Comparison of ENCODE assay signal across 12 mouse cellular contexts in the genomic region with DNA sequence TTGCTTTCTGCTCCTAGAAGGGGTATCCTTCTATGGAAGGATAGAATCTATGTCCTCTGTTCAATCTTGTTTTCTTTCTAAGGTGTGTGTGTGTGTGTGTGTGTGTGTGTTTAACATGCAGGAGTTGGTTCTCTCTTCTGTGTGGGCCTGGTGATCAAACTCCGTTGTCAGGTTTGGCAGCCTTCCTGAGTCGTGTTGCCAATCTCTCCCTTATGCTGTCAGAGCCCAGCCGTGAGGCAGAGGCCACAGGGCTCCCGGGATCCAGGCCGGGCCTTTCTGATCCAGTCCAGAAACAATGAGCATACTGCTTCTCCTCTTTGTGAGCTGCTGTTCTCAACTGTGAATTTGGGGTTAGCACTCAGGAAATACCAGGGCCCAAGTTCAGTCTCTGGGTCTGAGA. TPM values are rescaled to one million over a fixed set of nuclear protein-coding genes. Genes with fewer than 3 reads are reported as not detected.
DNase-seq lines count a peak whose midpoint lies in the region; ATAC-seq and TF ChIP-seq lines count a peak whose summit lies in the region.
"Had no signal": no experiment of that assay in that cellular context is flagged by ENCODE, and none has a peak within 500 bp of the region (broad histone marks: within the 10 kb centered on the region; RNA-seq: fewer than 3 reads in every experiment).

No protein-coding gene starts in this region.

- peaks cover 79% of the 10 kb centered on the region for H3K36me3 ChIP-seq in forebrain, embryonic 10.5 days (replicated peaks)
- H3K36me3 ChIP-seq in hindbrain, postnatal 0 days (ENCODE audit: insufficient read depth, low read length), result peaks cover 11% of the 10 kb centered on the region; the same call in 1 of the 2 replicates
- no peaks in the 10 kb centered on the region for H3K36me3 ChIP-seq in thymus, adult 2 months (ENCODE audit: control insufficient read depth, insufficient read depth, low read length)
- H3K36me3 ChIP-seq in heart, embryonic 10.5 days, result no peaks in the 10 kb centered on the region
- H3K36me3 ChIP-seq: heart, embryonic 15.5 days had no signal

- no peak for TF ChIP-seq POLR2A in thymus, adult 2 months (IDR thresholded peaks at IDR 0.05; ENCODE audit: control insufficient read depth, extremely low read depth, insufficient read depth, low read length, poor library complexity)

- H3K4me1 ChIP-seq in forebrain, embryonic 10.5 days, result peaks cover 100% of the 10 kb centered on the region
- H3K4me1 ChIP-seq in hindbrain, postnatal 0 days (ENCODE audit: insufficient read depth, low read length), result peaks cover 61% of the 10 kb centered on the region
- no peaks in the 10 kb centered on the region for H3K4me1 ChIP-seq in thymus, adult 2 months (replicated peaks; ENCODE audit: control insufficient read depth, insufficient read depth, low read length)
- H3K4me1 ChIP-seq in heart, embryonic 10.5 days, result peaks cover 30% of the 10 kb centered on the region

- no peak overlapping the region for H3K4me3 ChIP-seq in forebrain, embryonic 10.5 days
- H3K4me3 ChIP-seq in hindbrain, postnatal 0 days (ENCODE audit: low read length), result no peak overlapping the region
- H3K4me3 ChIP-seq in thymus, adult 2 months (ENCODE audit: control insufficient read depth, insufficient read depth, low read length), result no peak overlapping the region
- no peak overlapping the region for H3K4me3 ChIP-seq in heart, embryonic 10.5 days
- H3K4me3 ChIP-seq: heart, embryonic 15.5 days had no signal

- 64% methylated on average over 5 of the region's 5 CpGs for WGBS in forebrain, embryonic 10.5 days
- 15% methylated on average over 5 of the region's 5 CpGs for WGBS in hindbrain, postnatal 0 days
- WGBS in thymus, adult 2 months, result 72% methylated on average over 5 of the region's 5 CpGs
- 41% methylated on average over 5 of the region's 5 CpGs for WGBS in heart, embryonic 10.5 days

- DNase-seq in 3134 (ENCODE audit: extremely low read depth, insufficient read length, low spot score) (peak; percentile 34), NIH3T3 (ENCODE audit: low read depth) (peak; percentile 45)
- DNase-seq in forebrain, embryonic 10.5 days (ENCODE audit: extremely low spot score, low spot score), result no peak
- peak; percentile 76 for DNase-seq in hindbrain, postnatal 0 days (ENCODE audit: low spot score)
- no peak for DNase-seq in thymus, adult 2 months
- no peak for DNase-seq in yolk sac, embryonic 10.5 days (ENCODE audit: low spot score)
- DNase-seq in heart, embryonic 10.5 days (ENCODE audit: low spot score), result no peak
- DNase-seq in spleen, postnatal 10 days (ENCODE audit: low spot score in 2 of 2), result no peak
- DNase-seq: adrenal gland, adult 2 months; lung, postnatal 10 days; spleen, adult 18-20 months had no signal

- H3K9ac ChIP-seq in hindbrain, postnatal 0 days (replicated peaks; ENCODE audit: low read length), result no peak overlapping the region
- H3K9ac ChIP-seq: heart, embryonic 15.5 days had no signal

- peaks cover 100% of the 10 kb centered on the region for H3K27me3 ChIP-seq in forebrain, embryonic 10.5 days (ENCODE audit: poor library complexity, severe bottlenecking)
- H3K27me3 ChIP-seq in hindbrain, postnatal 0 days (ENCODE audit: insufficient read depth, low read length), result no peaks in the 10 kb centered on the region
- no peaks in the 10 kb centered on the region for H3K27me3 ChIP-seq in thymus, adult 2 months (ENCODE audit: control insufficient read depth, insufficient read depth, low read length)
- H3K27me3 ChIP-seq in heart, embryonic 10.5 days (ENCODE audit: insufficient read depth, poor library complexity, severe bottlenecking), result peaks cover 98% of the 10 kb centered on the region

- no peak for TF ChIP-seq CTCF in hindbrain, postnatal 0 days (IDR thresholded peaks at IDR 0.05; ENCODE audit: low read depth)
- no peak for TF ChIP-seq CTCF in thymus, adult 2 months (IDR thresholded peaks at IDR 0.05; ENCODE audit: borderline replicate concordance, control insufficient read depth, extremely low read depth, insufficient read depth, low read length, poor library complexity)

- H3K9me3 ChIP-seq in forebrain, embryonic 10.5 days, result no peaks in the 10 kb centered on the region
- H3K9me3 ChIP-seq in hindbrain, postnatal 0 days (ENCODE audit: low read length), result no peaks in the 10 kb centered on the region
- H3K9me3 ChIP-seq in heart, embryonic 10.5 days, result no peaks in the 10 kb centered on the region
- H3K9me3 ChIP-seq: heart, embryonic 15.5 days had no signal

- no peak overlapping the region for H3K4me2 ChIP-seq in hindbrain, postnatal 0 days (ENCODE audit: low read depth, low read length)
- H3K4me2 ChIP-seq: heart, embryonic 15.5 days had no signal

- no peak for ATAC-seq in hindbrain, postnatal 0 days

- H3K27ac ChIP-seq in forebrain, embryonic 10.5 days, result peak overlapping the region; percentile 98; the same call in 1 of the 2 replicates
- peak overlapping the region; percentile 97 for H3K27ac ChIP-seq in hindbrain, postnatal 0 days
- H3K27ac ChIP-seq in thymus, adult 2 months (ENCODE audit: control insufficient read depth, insufficient read depth, low read length), result no peak overlapping the region
- H3K27ac ChIP-seq in heart, embryonic 10.5 days, result no peak overlapping the region
- H3K27ac ChIP-seq: heart, embryonic 15.5 days had no signal

RNA-seq across cellular contexts. Expression of gene Polg, which starts 55.1 kb away (rescaled TPM):
- 42.1 and 46.4 TPM in 2 replicates for polyA plus RNA-seq in forebrain, embryonic 10.5 days (2016; fragmentation: Nextera tagmentation; extraction: Ambion mirVana)
- total RNA-seq in hindbrain, postnatal 0 days (2014; rRNA removed), result 60.0 and 79.5 TPM in 2 replicates
- 23.8 and 23.9 TPM in 2 replicates for polyA plus RNA-seq in hindbrain, postnatal 0 days (2015; fragmentation: Nextera tagmentation; extraction: Ambion mirVana)
- polyA plus RNA-seq in thymus, adult 2 months (2012; rRNA removed), result 152 and 164 TPM in 2 replicates
- 33.2 and 43.3 TPM in 2 replicates for polyA plus RNA-seq in heart, embryonic 10.5 days (2016; fragmentation: Nextera tagmentation; extraction: Ambion mirVana)

Comparison
In these comparisons a context has a peak if more than half of its experiments do, and no peak if none do; other contexts are left out.
1. DNase-seq: peak in 3134 (single experiment), NIH3T3 (single experiment) and hindbrain, postnatal 0 days (single experiment); none in forebrain, embryonic 10.5 days (single experiment), thymus, adult 2 months (single experiment), yolk sac, embryonic 10.5 days (single experiment), heart, embryonic 10.5 days (single experiment) and spleen, postnatal 10 days (0 of 2).
2. H3K27ac ChIP-seq: peak in forebrain, embryonic 10.5 days (single experiment) and hindbrain, postnatal 0 days (single experiment); none in thymus, adult 2 months (single experiment) and heart, embryonic 10.5 days (single experiment).